Mouse (Mus musculus) midbrain, postnatal 0 days (tissue): Measurements from ENCODE around the gene Rab31. TPM values are rescaled to one million over a fixed set of nuclear protein-coding genes. Genes with fewer than 3 reads are reported as not detected.
"Not testable (repeated sequence)": the region's sequence is repeated elsewhere in the genome, so short reads cannot be mapped to it uniquely, and the experiment has no call there.

ENCODE experiments used
- ATAC-seq: fragments of 200-750 bp; cut with Nextera tagmentation; 2 replicates; pipeline ENCODE4 v1.8.0; 2017; ENCODE audit warnings: moderate number of reproducible peaks, mild to moderate bottlenecking, moderate TSS enrichment, moderate library complexity; ENCODE audit not compliant: low FRiP score
- DNase-seq: peaks from one replicate; pipeline ENCODE4 v3.0.0-alpha.2; 2015; ENCODE audit warnings: low spot score
- H3K27ac ChIP-seq: fragments of 300-500 bp; sonication (generic); 2 replicates; pipeline ENCODE4 v1.5.1; 2014; ENCODE audit warnings: low read depth, mild to moderate bottlenecking, low read length, mixed read lengths
- H3K27me3 ChIP-seq: fragments of 300-500 bp; sonication (generic); 2 replicates; pipeline ENCODE4 v1.6.1; 2014; ENCODE audit warnings: low read length, control low read depth, mixed read lengths; ENCODE audit not compliant: insufficient read depth
- H3K36me3 ChIP-seq: fragments of 300-500 bp; sonication (generic); 2 replicates; pipeline ENCODE4 v1.6.1; 2014; ENCODE audit warnings: low read length, control low read depth, mixed read lengths; ENCODE audit not compliant: insufficient read depth
- H3K4me1 ChIP-seq: fragments of 300-500 bp; sonication (generic); 2 replicates; pipeline ENCODE4 v1.6.1; 2014; ENCODE audit warnings: mild to moderate bottlenecking, control low read depth, antibody characterized with exemption, low read length, mixed read lengths; ENCODE audit not compliant: insufficient read depth
- H3K4me2 ChIP-seq: fragments of 300-500 bp; sonication (generic); 2 replicates; pipeline ENCODE4 v1.6.1; 2014; ENCODE audit warnings: low read depth, mild to moderate bottlenecking, low read length, mixed read lengths; ENCODE audit not compliant: poor library complexity, severe bottlenecking
- H3K4me3 ChIP-seq: fragments of 300-500 bp; sonication (generic); 2 replicates; pipeline ENCODE4 v1.5.1; 2014; ENCODE audit warnings: low read depth, mild to moderate bottlenecking, low read length, moderate library complexity
- H3K9ac ChIP-seq: fragments of 300-500 bp; sonication (generic); replicated peaks from 2 replicates; pipeline ENCODE4 v1.6.1; 2014; ENCODE audit warnings: mild to moderate bottlenecking, low read length, moderate library complexity, mixed read lengths; ENCODE audit not compliant: poor library complexity, severe bottlenecking
- H3K9me3 ChIP-seq: fragments of 300-500 bp; sonication (generic); 2 replicates; pipeline ENCODE4 v1.6.1; 2016; ENCODE audit warnings: low read length, control low read depth
- CTCF ChIP-seq: IDR thresholded peaks from 2 replicates; pipeline ENCODE4 v1.5.1; 2016; ENCODE audit warnings: antibody characterized with exemption, mild to moderate bottlenecking
- WGBS: fragments of 180-500 bp; shearing (Covaris S2); extraction: QIAGEN DNeasy Blood & Tissue Kit; methylation state at CpG from one replicate; pipeline ENCODE4 v1.1.7; 2014; 5-methylcytosine and 5-hydroxymethylcytosine counted together
- polyA plus RNA-seq: library from polyadenylated mRNA; unstranded; fragments of >200 nt; fragmentation: Nextera tagmentation; extraction: Ambion mirVana; gene quantifications from 2 replicates; pipeline ENCODE4 v1.2.1, GENCODE M21; 2015
- total RNA-seq: library from RNA; depleted of rRNA; stranded (reverse); fragments of >200 nt; gene quantifications from 2 replicates; pipeline ENCODE4 v1.2.3, GENCODE M21; 2014

The Rab31 gene
- total and polyA plus RNA-seq, 2 experiments from 2014 or later: 67.6 to 88.1 TPM

DNA sequence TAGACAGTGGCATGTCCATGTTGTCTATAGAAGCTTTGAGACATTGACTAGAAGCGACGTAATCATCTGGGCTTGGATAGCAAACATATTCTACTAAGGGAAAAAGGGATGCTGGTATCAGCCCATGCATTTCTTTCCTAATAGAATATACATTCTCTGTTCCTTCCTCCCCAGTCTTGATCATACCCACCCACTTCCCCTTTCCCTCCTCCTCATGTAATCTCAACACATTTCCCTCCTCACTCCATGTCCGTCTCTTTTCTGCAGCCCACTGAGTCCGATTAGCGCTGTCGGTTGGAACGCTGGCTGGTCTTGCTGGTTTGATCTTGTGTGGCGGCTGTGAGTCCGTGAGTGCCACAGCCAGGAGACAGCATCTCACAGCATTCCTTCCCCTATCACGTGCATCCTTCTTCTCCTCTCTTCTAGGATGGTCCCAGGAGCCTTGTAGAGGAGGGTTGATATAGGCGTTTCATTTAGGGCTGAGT is 130.8 kb downstream of the Rab31 start, which contains the start of gene Txndc2:
Gene Txndc2, minus strand, starts transcription at position 435 of the 485 bp plus-strand sequence.
- Histone ChIP-seq H3K27ac (peak within 1 kb of the TSS; percentile 71), H3K9ac (no peak within 1 kb of the TSS), H3K4me3 (no peak within 1 kb of the TSS), H3K4me1 (peaks cover 7% of the 10 kb centered on the region; the same call in 1 of the 2 replicates), H3K36me3 (no peaks in the 10 kb centered on the region), H3K9me3 (no peaks in the 10 kb centered on the region), H3K4me2 (peak within 1 kb of the TSS; percentile 0; the same call in 1 of the 2 replicates), H3K27me3 (no peaks in the 10 kb centered on the region)
- no peak for DNase-seq
- TF ChIP-seq CTCF: no peak
- 85% methylated on average over 11 of the region's 11 CpGs for WGBS
- no peak for ATAC-seq

DNA sequence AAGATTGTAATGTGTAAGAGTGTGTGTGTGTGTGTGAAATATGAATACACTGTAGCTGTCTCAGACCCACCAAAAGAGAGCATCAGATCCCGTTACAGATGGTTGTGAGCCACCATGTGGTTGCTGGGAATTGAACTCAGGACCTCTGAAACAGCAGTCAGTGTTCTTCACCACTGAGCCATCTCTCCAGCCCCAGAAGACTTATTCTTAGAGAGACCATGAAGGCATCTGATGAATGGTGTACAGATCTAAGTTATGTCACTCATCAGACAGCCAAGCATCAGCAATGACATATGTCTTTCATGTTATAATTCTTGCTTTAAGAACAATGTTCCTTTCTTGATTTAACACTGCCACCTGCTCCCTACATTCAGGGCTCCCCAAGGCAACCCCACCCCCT is 133.4 kb downstream of the Rab31 start:
- 86% methylated on average over 1 of the region's 1 CpGs for WGBS

DNA sequence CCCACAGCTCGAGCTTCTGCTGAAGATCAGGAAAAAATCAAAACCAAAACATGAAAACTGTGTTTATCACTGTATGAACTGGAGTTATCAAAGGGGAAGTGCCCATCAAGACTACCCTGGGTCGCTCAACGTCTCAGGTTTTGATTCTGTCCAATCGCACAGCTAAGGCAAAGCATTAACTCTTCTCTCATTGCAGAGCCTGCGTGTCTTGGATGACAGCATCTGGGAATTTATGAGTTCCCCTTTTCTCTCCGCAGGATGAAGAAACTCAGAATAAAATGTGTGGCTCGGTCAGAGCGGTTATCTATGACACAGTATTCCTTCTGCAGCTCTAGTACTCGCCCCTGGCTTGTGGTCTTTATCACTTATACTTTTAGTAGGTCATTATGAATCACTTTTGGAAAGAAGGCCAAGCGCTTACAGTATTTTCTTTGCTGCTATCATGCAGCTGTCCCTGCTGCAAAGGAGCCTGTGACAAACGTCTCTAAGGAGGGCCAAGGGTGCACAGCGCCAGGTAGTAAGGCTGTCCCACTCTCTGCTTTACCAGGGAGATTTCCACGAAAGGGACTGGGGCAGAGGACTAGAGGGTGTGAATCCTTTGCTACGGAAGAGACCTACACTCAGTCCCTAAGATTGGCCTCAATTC is 136.7 kb downstream of the Rab31 start:
- H3K9ac ChIP-seq: no peak overlapping the region
- WGBS: 83% methylated on average over 14 of the region's 14 CpGs
- H3K9me3 ChIP-seq: no peaks in the 10 kb centered on the region
- ATAC-seq: no peak
- DNase-seq: no peak
- no peak overlapping the region for H3K4me3 ChIP-seq
- H3K4me2 ChIP-seq: no peak overlapping the region
- no peaks in the 10 kb centered on the region for H3K36me3 ChIP-seq
- H3K4me1 ChIP-seq: no peaks in the 10 kb centered on the region
- no peak for TF ChIP-seq CTCF
- no peak overlapping the region for H3K27ac ChIP-seq
- no peaks in the 10 kb centered on the region for H3K27me3 ChIP-seq

More for the DNA sequence above, 133.4 kb downstream of the Rab31 start:
- H3K4me2 ChIP-seq: no peak overlapping the region
- no peak overlapping the region for H3K9ac ChIP-seq
- no peak for ATAC-seq
- H3K27ac ChIP-seq: no peak overlapping the region
- DNase-seq: no peak
- peaks cover 7% of the 10 kb centered on the region; the same call in 1 of the 2 replicates for H3K4me1 ChIP-seq
- H3K4me3 ChIP-seq: no peak overlapping the region
- no peaks in the 10 kb centered on the region for H3K9me3 ChIP-seq
- H3K27me3 ChIP-seq: no peaks in the 10 kb centered on the region
- no peak for TF ChIP-seq CTCF
- no peaks in the 10 kb centered on the region for H3K36me3 ChIP-seq

DNA sequence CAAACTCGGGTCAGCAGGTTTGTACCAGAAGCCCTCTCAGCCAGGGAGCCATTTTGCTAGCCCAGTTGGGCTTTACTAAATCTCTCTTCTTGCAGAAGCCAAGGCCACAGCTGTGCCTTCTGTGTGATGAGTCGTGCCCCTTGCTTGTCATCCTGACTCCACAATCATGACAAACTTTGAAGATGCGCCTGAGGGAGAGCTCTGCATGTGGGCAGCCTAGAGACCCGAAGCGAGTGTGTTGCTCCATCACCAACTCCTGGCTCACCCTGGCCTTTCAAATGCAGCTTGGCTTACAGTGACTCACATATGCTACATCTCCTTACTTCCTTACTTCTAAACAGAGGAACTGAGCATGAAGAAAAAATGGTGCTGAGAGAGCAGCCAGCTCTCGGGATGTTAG is 142.6 kb downstream of the Rab31 start:
- H3K36me3 ChIP-seq: no peaks in the 10 kb centered on the region
- TF ChIP-seq CTCF: no peak
- no peak overlapping the region for H3K9ac ChIP-seq
- no peaks in the 10 kb centered on the region for H3K9me3 ChIP-seq
- H3K4me1 ChIP-seq: no peaks in the 10 kb centered on the region
- DNase-seq (no peak), ATAC-seq (no peak)
- no peak overlapping the region for H3K4me3 ChIP-seq
- no peak overlapping the region for H3K4me2 ChIP-seq
- no peaks in the 10 kb centered on the region for H3K27me3 ChIP-seq
- 73% methylated on average over 6 of the region's 6 CpGs for WGBS
- no peak overlapping the region for H3K27ac ChIP-seq

DNA sequence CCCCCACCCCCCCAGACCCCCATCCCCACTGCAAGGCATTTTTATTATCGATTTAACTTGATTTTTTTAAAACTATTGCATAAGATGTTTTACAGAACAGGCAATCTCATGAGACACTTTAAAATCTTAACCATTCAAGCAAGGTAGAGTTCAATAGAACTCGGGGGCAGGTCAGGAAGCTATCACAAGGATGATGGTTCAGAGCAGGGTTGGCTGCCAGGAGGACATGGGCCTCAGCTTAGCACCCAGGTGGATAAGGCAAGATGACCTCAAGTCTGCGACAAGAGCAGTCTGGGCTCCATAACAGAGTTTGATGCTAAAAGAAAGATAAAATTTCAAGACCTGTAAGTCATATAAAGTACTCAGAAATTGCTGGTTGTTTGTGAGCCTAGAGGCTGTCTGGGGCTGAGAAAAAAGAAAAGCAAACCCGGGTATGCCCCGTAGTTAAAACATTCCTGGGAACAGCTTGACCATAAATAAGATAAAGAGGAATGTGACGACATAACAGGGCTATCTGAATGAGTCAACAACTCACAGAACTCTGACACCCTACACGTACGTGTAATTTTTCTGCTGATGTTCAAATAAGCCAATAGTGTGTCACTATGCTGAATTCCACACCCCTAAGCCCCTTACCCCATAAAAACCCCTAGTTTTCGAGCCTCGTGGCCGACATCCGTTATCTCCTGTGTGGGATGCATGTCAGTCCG is 143.6 kb downstream of the Rab31 start:
- H3K27me3 ChIP-seq, H3K9me3 ChIP-seq, ATAC-seq, H3K36me3 ChIP-seq, H3K9ac ChIP-seq, DNase-seq, H3K27ac ChIP-seq, H3K4me2 ChIP-seq, H3K4me1 ChIP-seq, H3K4me3 ChIP-seq: not testable (repeated sequence)
- WGBS: 90% methylated on average over 13 of the region's 13 CpGs

DNA sequence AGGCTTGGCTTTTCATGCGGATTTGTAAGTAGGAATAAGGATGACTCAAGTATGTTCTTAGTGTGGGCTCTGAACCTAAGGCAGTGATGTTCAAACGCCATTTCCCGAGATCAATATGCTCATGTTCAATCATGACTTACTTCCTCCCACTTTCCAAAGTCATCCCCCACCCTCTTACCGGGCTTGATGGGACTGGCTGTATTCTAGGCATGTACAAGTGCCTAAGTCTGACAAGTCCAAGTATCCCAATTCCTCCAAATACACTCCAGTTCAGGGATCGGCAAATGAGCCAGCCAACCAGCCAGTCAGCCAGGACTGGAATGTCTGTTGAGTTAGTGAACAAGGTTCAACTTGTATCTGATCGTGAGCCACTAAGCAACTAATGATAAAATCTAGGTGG is 146.3 kb downstream of the Rab31 start:
- no peak overlapping the region for H3K4me3 ChIP-seq
- no peak for DNase-seq
- H3K4me2 ChIP-seq: no peak overlapping the region
- H3K27ac ChIP-seq: no peak overlapping the region
- no peak overlapping the region for H3K9ac ChIP-seq
- ATAC-seq: no peak
- no peaks in the 10 kb centered on the region for H3K9me3 ChIP-seq
- no peaks in the 10 kb centered on the region for H3K36me3 ChIP-seq
- no peaks in the 10 kb centered on the region for H3K4me1 ChIP-seq
- no peak for TF ChIP-seq CTCF
- H3K27me3 ChIP-seq: no peaks in the 10 kb centered on the region
- 92% methylated on average over 6 of the region's 6 CpGs for WGBS
